Mouse (Mus musculus) common myeloid progenitor, adult 5-6 weeks (primary cell): Measurements from ENCODE around the gene Olfr390. TPM values are rescaled to one million over a fixed set of nuclear protein-coding genes. Genes with fewer than 3 reads are reported as not detected.

Experiments
- ATAC-seq: replicated peaks from 2 replicates; pipeline ENCODE4 v1.8.0; 2016; ENCODE audit warnings: low read depth, mild to moderate bottlenecking, moderate TSS enrichment, inconsistent platforms; ENCODE audit not compliant: poor library complexity, severe bottlenecking
- total RNA-seq: library from RNA; stranded (forward); fragments of 200-1000, 187-1606 nt; gene quantifications from 2 replicates; pipeline ENCODE4 v1.2.3, GENCODE M21; 2017

Gene Olfr390
- total RNA-seq, result not detected in 2 replicates

DNA sequence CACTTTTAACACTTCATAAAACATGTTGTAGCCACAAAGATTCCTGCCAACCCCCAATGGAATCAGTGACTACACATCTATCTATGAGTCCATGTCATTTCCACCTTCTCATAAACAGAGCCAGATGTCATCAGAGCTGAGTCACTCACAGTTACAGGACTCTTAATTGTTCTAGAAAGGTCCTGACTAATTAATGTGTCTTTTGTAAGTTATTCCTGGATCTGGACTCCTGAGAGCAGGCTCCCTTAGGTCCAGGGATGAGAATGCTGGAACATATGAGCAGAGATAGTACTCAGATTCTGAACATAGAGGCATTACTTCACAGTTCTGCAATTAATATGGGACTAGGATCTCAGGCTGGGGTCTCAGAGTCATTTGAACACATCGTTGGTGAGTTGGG lies at the start of gene Olfr390:
Olfr390 (plus strand) TSS at position 301 of the 400 bp plus-strand sequence.
- ATAC-seq, result no peak

GRCm38 (mm10) chr11:73759115-73759514 lies 23.6 kb upstream of the Olfr390 start:
- ATAC-seq, result no peak

GRCm38 (mm10) chr11:73780613-73781012 lies 2.2 kb upstream of the Olfr390 start, which contains the start of gene Olfr389:
Olfr389 (minus strand) TSS chr11:73780713.
- no peak for ATAC-seq

- no peak for ATAC-seq
These were observed 20.2 kb downstream of the Olfr390 start, which contains the start of gene Olfr391-ps for GRCm38 (mm10) chr11:73802952-73803351. Olfr391-ps (minus strand) TSS chr11:73803052.

GRCm38 (mm10) chr11:73816949-73817348 lies 34.2 kb downstream of the Olfr390 start, which contains the start of gene Olfr392:
Olfr392 (minus strand) TSS chr11:73817049.
- ATAC-seq, result no peak

Other genes with a start within 250 kb of the Olfr390 start
- gene Olfr385, start 190.0 kb upstream of the Olfr390 start, total RNA-seq, result not detected in 2 replicates
- gene Olfr384, start 184.4 kb upstream of the Olfr390 start, total RNA-seq, result not detected in 2 replicates
- gene Zfp735, start 94.2 kb upstream of the Olfr390 start, total RNA-seq, result not detected in 2 replicates
- gene Olfr389, start 2.3 kb upstream of the Olfr390 start, total RNA-seq, result not detected in 2 replicates
- not detected in 2 replicates for gene Olfr391-ps, start 20.1 kb downstream of the Olfr390 start, total RNA-seq
- not detected in 2 replicates for gene Olfr392, start 34.1 kb downstream of the Olfr390 start, total RNA-seq
- not detected in 2 replicates for gene Olfr393, start 68.5 kb downstream of the Olfr390 start, total RNA-seq
- gene Olfr394, start 107.8 kb downstream of the Olfr390 start, total RNA-seq, result not detected in 2 replicates
- gene Olfr395, start 126.3 kb downstream of the Olfr390 start, total RNA-seq, result not detected in 2 replicates
- not detected in 2 replicates for gene Olfr23, start 153.7 kb downstream of the Olfr390 start, total RNA-seq
- gene Olfr397, start 177.9 kb downstream of the Olfr390 start, total RNA-seq, result not detected in 2 replicates
- gene Olfr398, start 207.4 kb downstream of the Olfr390 start, total RNA-seq, result not detected in 2 replicates